Mouse (Mus musculus) myocyte (in vitro differentiated cells): ENCODE measurements around the gene E130114P18Rik. TPM values are rescaled to one million over a fixed set of nuclear protein-coding genes. Genes with fewer than 3 reads are reported as not detected.

Source experiments
- H3K27me3 ChIP-seq: one replicate; pipeline ENCODE4 v1.6.1; 2011; ENCODE audit not compliant: control insufficient read depth, insufficient read depth, insufficient read length
- H3K36me3 ChIP-seq: one replicate; pipeline ENCODE4 v1.6.1; 2011; ENCODE audit not compliant: control insufficient read depth, insufficient read depth
- H3K4me2 ChIP-seq: one replicate; pipeline ENCODE4 v1.6.1; 2011; ENCODE audit warnings: low read depth, control low read depth
- H3K4me3 ChIP-seq: one replicate; pipeline ENCODE4 v1.5.1; 2011; ENCODE audit warnings: mild to moderate bottlenecking, control low read depth, moderate library complexity
- H3K79me2 ChIP-seq: one replicate; pipeline ENCODE4 v1.6.1; 2011; ENCODE audit not compliant: control insufficient read depth, insufficient read depth
- H3ac ChIP-seq: one replicate; pipeline ENCODE4 v1.6.1; 2011; ENCODE audit not compliant: control insufficient read depth, insufficient read length
- CEBPB ChIP-seq: IDR thresholded peaks from 2 replicates; pipeline ENCODE4 v1.6.1; 2011; ENCODE audit warnings: mild to moderate bottlenecking, moderate library complexity; ENCODE audit not compliant: poor library complexity, insufficient read depth, severe bottlenecking
- E2F4 ChIP-seq: IDR thresholded peaks from one replicate; pipeline ENCODE4 v1.6.1; 2011; ENCODE audit warnings: mild to moderate bottlenecking, control low read depth, moderate library complexity; ENCODE audit not compliant: insufficient read depth
- MAX ChIP-seq: IDR thresholded peaks from one replicate; pipeline ENCODE4 v1.6.1; 2011; ENCODE audit warnings: low read depth, mild to moderate bottlenecking, control low read depth
- MYOD1 ChIP-seq, 3 experiments: IDR thresholded peaks; one replicate each; pipeline ENCODE4 v1.6.1; 2011; ENCODE audit warnings: control low read depth in 2 of 3, low read depth in 2 of 3, mild to moderate bottlenecking in 2 of 3, moderate library complexity in 1 of 3; ENCODE audit not compliant: insufficient read length in 2 of 3, control insufficient read depth in 1 of 3
- MYOG ChIP-seq, 3 experiments: IDR thresholded peaks; one replicate each; pipeline ENCODE4 v1.6.1; 2011; ENCODE audit warnings: control low read depth in 2 of 3, low read depth in 2 of 3, mild to moderate bottlenecking in 2 of 3; ENCODE audit not compliant: insufficient read length in 2 of 3, control insufficient read depth in 1 of 3, insufficient read depth in 1 of 3
- POLR2A ChIP-seq: IDR thresholded peaks from one replicate; pipeline ENCODE4 v1.6.1; 2011; ENCODE audit warnings: low read depth, mild to moderate bottlenecking, control low read depth, moderate library complexity; ENCODE audit not compliant: insufficient read length
- POLR2AphosphoS2 ChIP-seq: IDR thresholded peaks from one replicate; pipeline ENCODE4 v1.6.1; 2011; ENCODE audit warnings: low read depth, control low read depth; ENCODE audit not compliant: insufficient read length
- REST ChIP-seq: IDR thresholded peaks from one replicate; pipeline ENCODE4 v1.6.1; 2011; ENCODE audit warnings: mild to moderate bottlenecking, control low read depth, moderate library complexity; ENCODE audit not compliant: insufficient read depth, insufficient read length
- SRF ChIP-seq: IDR thresholded peaks from one replicate; pipeline ENCODE4 v1.6.1; 2011; ENCODE audit warnings: low read depth; ENCODE audit not compliant: control insufficient read depth, insufficient read length
- TCF12 ChIP-seq: IDR thresholded peaks from one replicate; pipeline ENCODE4 v1.6.1; 2011; ENCODE audit warnings: mild to moderate bottlenecking, control low read depth; ENCODE audit not compliant: poor library complexity, insufficient read depth, severe bottlenecking
- TCF3 ChIP-seq: IDR thresholded peaks from one replicate; pipeline ENCODE4 v1.6.1; 2011; ENCODE audit warnings: low read depth, control low read depth; ENCODE audit not compliant: insufficient read length
- USF1 ChIP-seq: IDR thresholded peaks from one replicate; pipeline ENCODE4 v1.6.1; 2011; ENCODE audit warnings: low read depth, mild to moderate bottlenecking, control low read depth, moderate library complexity
- polyA plus RNA-seq: library from polyadenylated mRNA; unstranded; fragments of >200 nt; fragmentation: generic; extraction: Trizol; gene quantifications from one replicate; pipeline ENCODE4 v1.2.1, GENCODE M21; 2012; ENCODE audit warnings: missing spikeins

Gene E130114P18Rik
- polyA plus RNA-seq, 1 experiment = not detected

DNA sequence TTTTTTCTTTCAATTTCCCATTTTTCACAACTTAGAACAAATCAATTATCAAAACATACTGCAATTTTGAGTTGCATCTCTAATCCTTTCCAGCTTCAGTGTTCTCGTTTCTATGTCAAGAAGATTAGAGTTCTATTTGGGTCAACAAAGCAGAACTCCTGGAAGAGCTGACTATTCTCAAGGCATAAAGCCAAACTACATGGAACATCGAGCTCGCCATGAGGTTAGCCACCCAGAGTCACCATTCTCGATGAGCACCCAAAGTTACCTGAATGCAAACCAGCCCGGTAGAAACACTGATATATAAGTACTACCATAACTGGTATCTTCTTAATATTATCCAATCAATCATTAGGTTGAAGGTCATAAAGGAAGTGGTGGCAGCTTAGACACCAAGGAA is 10.4 kb downstream of the E130114P18Rik start:
- Histone ChIP-seq H3K4me2 (no peak overlapping the region), H3K4me3 (no peak overlapping the region), H3ac (no peak overlapping the region), H3K79me2 (no peaks in the 10 kb centered on the region), H3K27me3 (no peaks in the 10 kb centered on the region), H3K36me3 (no peaks in the 10 kb centered on the region)
- TF ChIP-seq MYOD1 (IDR thresholded peaks at IDR 0.05; ENCODE audit: control insufficient read depth in 1 of 3, insufficient read length in 2 of 3, low read depth in 2 of 3) (no peak), TCF3 (no peak), USF1 (no peak), POLR2AphosphoS2 (no peak), TCF12 (no peak), POLR2A (no peak), E2F4 (no peak), MAX (no peak), REST (no peak), MYOG (IDR thresholded peaks at IDR 0.05; ENCODE audit: control insufficient read depth in 1 of 3, insufficient read depth in 1 of 3, insufficient read length in 2 of 3, low read depth in 2 of 3) (no peak), CEBPB (no peak)

DNA sequence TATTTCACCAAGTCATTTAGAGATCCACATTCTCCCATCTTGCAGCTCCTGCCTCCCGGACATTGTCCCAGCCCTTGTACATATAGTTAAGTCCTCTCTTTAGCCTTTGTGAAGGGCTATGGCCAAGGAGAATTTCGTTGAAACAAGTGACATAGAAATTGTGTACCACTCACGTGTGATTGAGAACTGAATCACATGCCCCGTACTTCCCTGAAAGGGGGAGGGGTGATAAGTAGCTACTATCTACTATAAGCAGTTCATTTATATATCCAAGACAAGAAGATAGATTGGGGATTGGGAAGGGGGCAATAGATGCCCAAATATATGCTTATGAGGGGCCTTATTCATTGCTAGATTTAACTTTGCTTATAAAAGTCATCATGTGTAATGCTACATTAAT is 10.9 kb downstream of the E130114P18Rik start:
- no peaks in the 10 kb centered on the region for H3K27me3 ChIP-seq
- no peak for TF ChIP-seq MAX
- TF ChIP-seq CEBPB = no peak
- no peak for TF ChIP-seq POLR2AphosphoS2
- TF ChIP-seq E2F4 = no peak
- no peak for TF ChIP-seq MYOD1 (IDR thresholded peaks at IDR 0.05; ENCODE audit: control insufficient read depth in 1 of 3, insufficient read length in 2 of 3, low read depth in 2 of 3)
- TF ChIP-seq TCF12 = no peak
- TF ChIP-seq MYOG (IDR thresholded peaks at IDR 0.05; ENCODE audit: control insufficient read depth in 1 of 3, insufficient read depth in 1 of 3, insufficient read length in 2 of 3, low read depth in 2 of 3) = no peak
- no peak for TF ChIP-seq REST
- no peak for TF ChIP-seq USF1
- no peak for TF ChIP-seq POLR2A
- TF ChIP-seq SRF = no peak
- no peak for TF ChIP-seq TCF3
- no peaks in the 10 kb centered on the region for H3K79me2 ChIP-seq
- no peak overlapping the region for H3ac ChIP-seq
- no peak overlapping the region for H3K4me2 ChIP-seq
- H3K36me3 ChIP-seq = no peaks in the 10 kb centered on the region
- no peak overlapping the region for H3K4me3 ChIP-seq

DNA sequence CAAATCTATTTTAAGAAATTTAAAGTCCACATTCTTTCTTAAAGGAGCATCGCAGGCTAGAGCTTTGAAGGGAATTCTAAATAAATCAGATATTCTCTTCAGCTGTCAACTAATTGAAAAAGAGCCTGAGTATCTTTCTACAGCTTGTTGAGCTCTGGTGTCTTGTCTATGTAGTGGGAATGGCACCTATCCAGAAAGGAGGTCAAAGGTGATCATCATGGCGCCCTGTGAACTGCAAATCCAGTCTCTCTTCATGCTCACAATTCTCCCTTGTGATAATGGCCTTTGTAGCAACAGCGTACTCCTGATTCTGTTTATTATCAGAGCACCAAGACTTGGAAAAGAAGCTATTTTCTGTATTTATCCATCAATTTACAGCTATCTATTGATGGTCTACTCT is 11.8 kb downstream of the E130114P18Rik start:
- Histone ChIP-seq H3K79me2 (no peaks in the 10 kb centered on the region), H3K4me3 (no peak overlapping the region), H3K4me2 (no peak overlapping the region), H3K36me3 (no peaks in the 10 kb centered on the region), H3K27me3 (no peaks in the 10 kb centered on the region), H3ac (no peak overlapping the region)
- TF ChIP-seq MYOD1 (IDR thresholded peaks at IDR 0.05; ENCODE audit: control insufficient read depth in 1 of 3, insufficient read length in 2 of 3, low read depth in 2 of 3) (no peak), POLR2A (no peak), MYOG (IDR thresholded peaks at IDR 0.05; ENCODE audit: control insufficient read depth in 1 of 3, insufficient read depth in 1 of 3, insufficient read length in 2 of 3, low read depth in 2 of 3) (no peak), TCF3 (no peak), REST (no peak), E2F4 (no peak), SRF (no peak), MAX (no peak), USF1 (no peak)

DNA sequence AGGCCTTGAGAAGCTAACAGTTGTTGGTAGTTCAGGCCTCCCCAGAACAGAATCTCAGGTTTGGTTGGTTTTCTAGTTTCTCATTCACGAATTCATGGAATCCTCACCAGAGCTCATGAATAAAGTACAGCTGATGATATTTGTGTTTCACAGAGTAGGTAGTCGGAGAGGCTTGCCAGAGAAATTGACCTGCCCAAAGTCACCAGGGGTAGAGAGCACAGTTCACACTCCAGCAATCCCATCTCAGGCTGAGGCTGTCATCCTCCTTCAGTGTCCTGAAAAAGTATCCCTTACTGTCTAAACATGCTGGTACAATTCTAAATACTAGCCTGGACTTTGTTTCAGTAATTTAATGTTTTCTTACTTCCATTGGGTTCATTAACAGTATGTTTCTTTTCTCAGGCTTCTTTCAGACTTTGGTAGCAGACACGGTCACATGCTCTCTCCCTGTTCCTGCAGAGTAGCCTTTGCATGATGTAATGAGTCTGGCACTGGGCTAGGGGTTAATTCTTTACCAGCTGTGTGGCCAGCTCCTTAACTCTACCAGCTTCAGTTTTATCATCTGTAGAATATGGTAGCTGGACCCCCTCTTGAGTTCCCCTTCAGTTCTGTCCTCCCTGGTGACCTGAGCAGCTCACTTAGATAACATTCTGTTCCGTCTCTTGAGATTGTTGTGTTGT is 12.4 kb downstream of the E130114P18Rik start:
- Histone ChIP-seq H3K4me2 (no peak overlapping the region), H3K36me3 (no peaks in the 10 kb centered on the region), H3K27me3 (no peaks in the 10 kb centered on the region), H3K79me2 (no peaks in the 10 kb centered on the region), H3K4me3 (no peak overlapping the region), H3ac (no peak overlapping the region)
- TF ChIP-seq REST = no peak
- no peak for TF ChIP-seq MYOG (IDR thresholded peaks at IDR 0.05; ENCODE audit: control insufficient read depth in 1 of 3, insufficient read depth in 1 of 3, insufficient read length in 2 of 3, low read depth in 2 of 3)
- TF ChIP-seq TCF3 = no peak
- no peak for TF ChIP-seq POLR2A
- no peak for TF ChIP-seq USF1
- TF ChIP-seq E2F4 = no peak
- TF ChIP-seq CEBPB = no peak

DNA sequence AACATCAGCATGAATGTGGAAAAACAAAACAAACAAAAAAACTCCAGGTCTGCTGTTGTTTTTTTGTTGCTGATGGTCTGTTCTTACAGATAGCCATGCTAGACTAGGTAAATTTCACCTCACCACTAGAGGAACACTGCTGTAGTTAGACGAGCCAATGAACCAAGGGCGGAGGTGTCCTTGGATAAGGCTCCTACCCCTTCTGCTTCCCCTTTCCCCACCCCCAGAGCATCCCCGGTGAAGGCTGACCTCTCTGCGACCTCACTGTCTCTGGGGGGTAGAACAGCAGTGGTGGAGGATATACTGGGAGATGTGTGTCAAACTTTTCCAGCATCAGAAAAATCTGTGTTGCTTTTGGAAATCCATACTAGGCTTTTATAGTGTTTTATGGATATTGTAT is 13.3 kb downstream of the E130114P18Rik start:
- no peaks in the 10 kb centered on the region for H3K27me3 ChIP-seq
- TF ChIP-seq MYOD1 (IDR thresholded peaks at IDR 0.05; ENCODE audit: control insufficient read depth in 1 of 3, insufficient read length in 2 of 3, low read depth in 2 of 3) (no peak), TCF3 (no peak), MAX (no peak)
- H3K4me2 ChIP-seq = no peak overlapping the region
- H3K4me3 ChIP-seq = no peak overlapping the region
- H3K36me3 ChIP-seq = no peaks in the 10 kb centered on the region
- H3K79me2 ChIP-seq = no peaks in the 10 kb centered on the region
- H3ac ChIP-seq = no peak overlapping the region
